Comparison of ENCODE assay signal across 17 mouse cellular contexts in genomic region chr3:24942170-24942569, GRCm38 (mm10).
A peak's percentile ranks its signal among the peaks of the same experiment; 100 is the strongest.
DNase-seq lines count a peak whose midpoint lies in the region; TF ChIP-seq lines count a peak whose summit lies in the region.
"Had no signal": no experiment of that assay in that cellular context is flagged by ENCODE, and none has a peak within 500 bp of the region (broad histone marks: within the 10 kb centered on the region; RNA-seq: fewer than 3 reads in every experiment).

No protein-coding gene starts in this region.

- TF ChIP-seq CTCF in MEL (IDR thresholded peaks at IDR 0.05 in 2 of 3, conservative IDR thresholded peaks at IDR 0.05 in 1 of 3; ENCODE audit: control insufficient read depth in 1 of 3, insufficient read depth in 1 of 3, low read depth in 2 of 3, low read length in 3 of 3, poor library complexity in 1 of 3, severe bottlenecking in 1 of 3) = no peak
- TF ChIP-seq CTCF in cerebellum, adult 2 months (IDR thresholded peaks at IDR 0.05; ENCODE audit: borderline replicate concordance, insufficient read depth, low read depth, low read length) = no peak

- H3K4me1 ChIP-seq in MEL (ENCODE audit: control insufficient read depth in 1 of 2, insufficient read depth in 2 of 2, low read length in 2 of 2) = 0 out of 4 replicates have a peak, but pooled peaks cover 0 to 5% of the 10 kb centered on the region in 2 experiments
- H3K4me1 ChIP-seq in cerebellum, adult 2 months (ENCODE audit: control insufficient read depth, insufficient read depth, low read length) = no peaks in the 10 kb centered on the region

- DNase-seq in MEL (ENCODE audit: low read depth, low spot score) = peak; percentile 37
- no peak for DNase-seq in cerebellum, adult 2 months
- DNase-seq: adrenal gland, adult 2 months; adrenal gland, adult 8-10 months; adrenal gland, postnatal 10 days; adrenal gland, postnatal 14 days; adrenal gland, postnatal 25 days; adrenal gland, postnatal 36 days; B cell, adult 2 months; cerebellum, adult 11 months; cerebellum, adult 11-12 months; cerebellum, adult 18-20 months; cerebellum, adult 8-10 months; cerebellum, adult 9-10 months had no signal

- no peak overlapping the region for H3K27ac ChIP-seq in MEL (ENCODE audit: control insufficient read depth, low read depth, low read length)
- H3K27ac ChIP-seq in cerebellum, adult 2 months (ENCODE audit: insufficient read depth, low read length) = no peak overlapping the region

- TF ChIP-seq EP300 in MEL (IDR thresholded peaks at IDR 0.05; ENCODE audit: low read depth in 1 of 2, low read length in 2 of 2) = peak; percentile 52 to 61; a peak in 3 of 4 replicates

- no peak for TF ChIP-seq POLR2A in MEL (IDR thresholded peaks at IDR 0.05; ENCODE audit: control insufficient read depth in 1 of 2, insufficient read depth in 1 of 2, low read depth in 1 of 2, low read length in 2 of 2, poor library complexity in 1 of 2)
- no peak for TF ChIP-seq POLR2A in cerebellum, adult 2 months (IDR thresholded peaks at IDR 0.05; ENCODE audit: borderline replicate concordance, insufficient read depth, low read length)

- no peaks in the 10 kb centered on the region for H3K27me3 ChIP-seq in MEL (ENCODE audit: control insufficient read depth in 1 of 2, insufficient read depth in 2 of 2, low read length in 2 of 2)
- H3K27me3 ChIP-seq in cerebellum, adult 2 months (ENCODE audit: control insufficient read depth, insufficient read depth, low read length) = no peaks in the 10 kb centered on the region
- H3K27me3 ChIP-seq: CH12.LX, Patski had no signal

- WGBS in cerebellum, adult 2 months = 95% methylated on average over 2 of the region's 2 CpGs

- H3K9ac ChIP-seq in MEL (ENCODE audit: control insufficient read depth, low read depth, low read length, poor library complexity, severe bottlenecking) = no peak overlapping the region

- no peak for TF ChIP-seq RAD21 in MEL (IDR thresholded peaks at IDR 0.05; ENCODE audit: low read depth, low read length)

- no peak overlapping the region for H3K4me3 ChIP-seq in MEL (ENCODE audit: control insufficient read depth in 1 of 2, insufficient read depth in 1 of 2, low read depth in 2 of 2, low read length in 2 of 2)
- H3K4me3 ChIP-seq in cerebellum, adult 2 months (replicated peaks; ENCODE audit: insufficient read depth, low read depth, low read length) = no peak overlapping the region

- H3K36me3 ChIP-seq in MEL (ENCODE audit: control insufficient read depth in 1 of 2, insufficient read depth in 2 of 2, low read length in 2 of 2) = peaks cover 0 to 3% of the 10 kb centered on the region in 2 experiments; a peak in 1 of 4 replicates
- H3K36me3 ChIP-seq: G1E had no signal

- no peaks in the 10 kb centered on the region for H3K79me2 ChIP-seq in MEL (ENCODE audit: control insufficient read depth, insufficient read depth, low read length, poor library complexity)

- no peaks in the 10 kb centered on the region for H3K9me3 ChIP-seq in MEL (replicated peaks; ENCODE audit: insufficient read depth, low read length)
- H3K9me3 ChIP-seq: G1E had no signal

TF ChIP-seq in MEL, 35 proteins besides CTCF, POLR2A, EP300 and RAD21:
- 0 out of 2 replicates have a peak, but pooled peaks have one; percentile 35 for TF ChIP-seq UBTF (IDR thresholded peaks at IDR 0.05; ENCODE audit: borderline replicate concordance, insufficient read depth, low read depth, low read length)
- no peak for TF ChIP-seq POLR2AphosphoS2 (IDR thresholded peaks at IDR 0.05; ENCODE audit: low read length)
- no peak for TF ChIP-seq POLR2AphosphoS5 (IDR thresholded peaks at IDR 0.05; ENCODE audit: borderline replicate concordance, low read depth, low read length)
- no peak for TF ChIP-seq CHD2 (IDR thresholded peaks at IDR 0.05; ENCODE audit: low read length)
- TF ChIP-seq TAL1 (IDR thresholded peaks at IDR 0.05; ENCODE audit: low read length) = no peak
- no peak for TF ChIP-seq SMC3 (IDR thresholded peaks at IDR 0.05; ENCODE audit: low read depth, low read length)
- no peak for TF ChIP-seq SIN3A (IDR thresholded peaks at IDR 0.05; ENCODE audit: low read length)
- peak; percentile 93 for TF ChIP-seq TBP (IDR thresholded peaks at IDR 0.05; ENCODE audit: low read depth, low read length)
- no peak for TF ChIP-seq TCF12 (IDR thresholded peaks at IDR 0.05; ENCODE audit: low read depth, low read length)
- TF ChIP-seq CHD1 (IDR thresholded peaks at IDR 0.05; ENCODE audit: low read depth, low read length) = no peak
- peak; percentile 64 for TF ChIP-seq GATA1 (IDR thresholded peaks at IDR 0.05; ENCODE audit: low read depth, low read length)
